Mouse (Mus musculus): Measurements from ENCODE around the gene Erc1. TPM values are rescaled to one million over a fixed set of nuclear protein-coding genes. Genes with fewer than 3 reads are reported as not detected.

Gene Erc1
- polyA plus RNA-seq, 1 experiment, result 8.0 TPM

DNA sequence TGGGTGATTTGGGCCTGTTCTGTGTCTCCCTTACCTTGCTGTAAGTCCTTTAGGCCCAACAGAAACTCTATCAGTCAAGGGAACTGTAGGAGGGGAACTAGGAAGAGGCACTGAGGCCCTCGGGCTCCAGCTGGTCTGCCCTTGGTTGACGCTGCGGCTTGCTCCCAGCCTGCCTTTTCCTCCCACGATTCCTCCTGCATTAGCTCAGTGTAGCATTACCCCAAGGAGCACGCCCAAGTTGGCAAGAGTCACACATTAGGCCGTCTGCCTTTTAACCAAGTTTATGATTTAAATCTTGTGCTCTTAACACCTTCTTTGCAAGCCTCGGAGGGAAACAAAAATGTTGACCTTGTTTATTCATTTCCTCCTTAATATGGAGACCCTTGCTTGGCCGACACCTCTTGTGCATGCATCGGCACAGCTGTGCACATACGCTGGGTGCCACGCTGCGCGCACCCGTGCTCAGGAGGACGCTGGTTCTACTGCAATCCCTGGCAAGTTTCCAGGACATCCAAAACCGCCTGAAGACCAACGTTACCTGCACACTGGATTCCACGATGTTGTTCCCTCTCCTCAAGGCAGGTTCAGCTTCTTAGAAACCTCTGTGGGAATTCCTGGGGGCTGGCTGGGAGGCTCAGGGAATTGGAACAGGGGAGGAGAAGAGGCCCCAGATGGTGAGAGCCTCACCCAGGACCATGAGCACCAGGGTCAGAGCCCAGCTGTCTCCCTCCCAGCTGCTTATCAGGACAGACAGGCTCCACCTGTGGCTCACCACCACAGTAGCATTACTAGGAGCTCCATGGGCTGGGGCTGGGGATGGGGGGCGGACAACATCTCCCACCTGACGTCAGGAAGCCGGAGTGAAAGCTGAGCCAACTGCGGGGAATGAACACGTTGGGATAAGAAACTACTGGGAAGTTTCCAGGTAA lies 282.3 kb downstream of the Erc1 start:
- no peaks in the 10 kb centered on the region for H3K36me3 ChIP-seq (ENCODE audit: control insufficient read depth, insufficient read depth, low read length)
- 45% methylated on average over 23 of the region's 23 CpGs for WGBS
- H3K4me1 ChIP-seq (ENCODE audit: control insufficient read depth, insufficient read depth, low read length), result no peaks in the 10 kb centered on the region
- no peak overlapping the region for H3K27ac ChIP-seq (ENCODE audit: insufficient read depth, low read depth, low read length)
- no peak overlapping the region for H3K4me3 ChIP-seq (ENCODE audit: insufficient read depth, low read depth, low read length)
- peak; percentile 44 for DNase-seq
- TF ChIP-seq POLR2A (IDR thresholded peaks at IDR 0.05; ENCODE audit: low read depth, low read length), result no peak
- TF ChIP-seq CTCF (conservative IDR thresholded peaks at IDR 0.05; ENCODE audit: insufficient read depth, insufficient read length, low read depth, low read length), result no peak
- H3K27me3 ChIP-seq (replicated peaks; ENCODE audit: control insufficient read depth, insufficient read depth, low read length), result no peaks in the 10 kb centered on the region

DNA sequence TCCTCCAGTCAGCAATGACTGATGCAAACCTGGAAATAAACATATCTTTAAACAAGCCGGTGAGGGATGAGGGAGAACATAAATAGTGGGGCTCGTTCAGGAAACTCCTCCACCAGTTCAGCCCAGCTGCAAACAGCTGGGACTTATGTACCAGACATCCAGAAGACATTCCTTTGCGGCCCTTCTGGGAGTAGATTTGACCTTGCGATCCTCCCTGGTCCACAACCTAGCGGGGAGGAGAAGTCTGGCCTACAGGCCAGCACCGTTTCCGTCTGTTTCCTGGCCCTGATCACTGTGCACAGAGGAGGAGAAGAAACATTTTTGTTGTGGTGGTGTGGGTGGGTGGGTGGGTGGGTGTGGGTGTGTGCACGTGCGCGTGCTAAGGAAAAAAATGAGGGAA lies 285.4 kb downstream of the Erc1 start:
- Histone ChIP-seq H3K4me1 (ENCODE audit: control insufficient read depth, insufficient read depth, low read length) (no peaks in the 10 kb centered on the region), H3K36me3 (ENCODE audit: control insufficient read depth, insufficient read depth, low read length) (no peaks in the 10 kb centered on the region), H3K27ac (ENCODE audit: insufficient read depth, low read depth, low read length) (no peak overlapping the region), H3K4me3 (ENCODE audit: insufficient read depth, low read depth, low read length) (no peak overlapping the region), H3K27me3 (replicated peaks; ENCODE audit: control insufficient read depth, insufficient read depth, low read length) (no peaks in the 10 kb centered on the region)
- 47% methylated on average over 10 of the region's 10 CpGs for WGBS
- no peak for TF ChIP-seq CTCF (conservative IDR thresholded peaks at IDR 0.05; ENCODE audit: insufficient read depth, insufficient read length, low read depth, low read length)
- no peak for TF ChIP-seq POLR2A (IDR thresholded peaks at IDR 0.05; ENCODE audit: low read depth, low read length)
- peak; percentile 17 for DNase-seq

DNA sequence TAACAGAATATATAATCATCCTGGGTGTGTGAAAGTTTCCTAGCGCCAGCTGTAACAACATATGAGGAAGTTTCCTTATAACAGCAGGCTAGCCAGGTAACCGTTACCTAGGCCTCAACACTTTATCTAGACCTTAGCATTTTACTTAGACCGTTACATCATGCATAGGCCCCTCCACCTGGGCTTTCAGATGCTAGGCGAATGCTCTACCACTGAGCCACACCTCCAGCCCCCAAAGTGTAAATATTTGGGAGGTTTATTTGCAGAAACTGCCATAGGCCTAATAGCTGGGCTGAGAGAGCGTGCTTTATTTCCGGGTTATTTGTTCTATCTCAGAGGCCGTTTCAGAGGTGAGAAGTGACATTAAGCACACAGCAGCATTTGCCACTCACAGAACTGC lies 289.1 kb downstream of the Erc1 start:
- Histone ChIP-seq H3K27ac (ENCODE audit: insufficient read depth, low read depth, low read length) (no peak overlapping the region), H3K27me3 (replicated peaks; ENCODE audit: control insufficient read depth, insufficient read depth, low read length) (no peaks in the 10 kb centered on the region), H3K4me1 (ENCODE audit: control insufficient read depth, insufficient read depth, low read length) (no peaks in the 10 kb centered on the region), H3K4me3 (ENCODE audit: insufficient read depth, low read depth, low read length) (no peak overlapping the region), H3K36me3 (ENCODE audit: control insufficient read depth, insufficient read depth, low read length) (no peaks in the 10 kb centered on the region)
- TF ChIP-seq CTCF (conservative IDR thresholded peaks at IDR 0.05; ENCODE audit: insufficient read depth, insufficient read length, low read depth, low read length) (no peak), POLR2A (IDR thresholded peaks at IDR 0.05; ENCODE audit: low read depth, low read length) (no peak)
- DNase-seq, result no peak
- WGBS, result 84% methylated on average over 7 of the region's 7 CpGs

DNA sequence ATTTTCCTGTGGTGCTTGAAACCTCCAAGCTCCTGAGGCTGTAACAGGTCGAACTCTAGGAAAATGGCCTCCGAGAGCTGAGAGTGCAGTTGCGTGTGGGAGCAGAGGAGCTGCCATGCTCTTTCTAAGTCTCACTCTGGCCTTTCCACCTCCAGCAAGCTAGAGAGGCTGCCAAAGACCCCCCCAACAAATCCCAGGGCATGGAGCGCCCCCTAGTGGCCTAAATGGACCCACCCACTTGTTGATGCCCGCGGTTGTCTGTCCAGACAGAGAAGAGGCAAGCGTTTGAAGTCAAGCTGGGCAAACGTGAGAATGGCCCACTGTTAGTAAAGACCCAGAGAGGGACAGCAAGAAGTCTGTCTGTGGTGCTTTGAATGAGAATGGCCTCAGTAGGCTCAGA lies 293.5 kb downstream of the Erc1 start:
- Histone ChIP-seq H3K4me3 (ENCODE audit: insufficient read depth, low read depth, low read length) (no peak overlapping the region), H3K27ac (ENCODE audit: insufficient read depth, low read depth, low read length) (no peak overlapping the region), H3K4me1 (ENCODE audit: control insufficient read depth, insufficient read depth, low read length) (no peaks in the 10 kb centered on the region), H3K27me3 (replicated peaks; ENCODE audit: control insufficient read depth, insufficient read depth, low read length) (no peaks in the 10 kb centered on the region), H3K36me3 (ENCODE audit: control insufficient read depth, insufficient read depth, low read length) (no peaks in the 10 kb centered on the region)
- no peak for TF ChIP-seq CTCF (conservative IDR thresholded peaks at IDR 0.05; ENCODE audit: insufficient read depth, insufficient read length, low read depth, low read length)
- TF ChIP-seq POLR2A (IDR thresholded peaks at IDR 0.05; ENCODE audit: low read depth, low read length), result no peak
- 80% methylated on average over 8 of the region's 8 CpGs for WGBS
- no peak for DNase-seq

DNA sequence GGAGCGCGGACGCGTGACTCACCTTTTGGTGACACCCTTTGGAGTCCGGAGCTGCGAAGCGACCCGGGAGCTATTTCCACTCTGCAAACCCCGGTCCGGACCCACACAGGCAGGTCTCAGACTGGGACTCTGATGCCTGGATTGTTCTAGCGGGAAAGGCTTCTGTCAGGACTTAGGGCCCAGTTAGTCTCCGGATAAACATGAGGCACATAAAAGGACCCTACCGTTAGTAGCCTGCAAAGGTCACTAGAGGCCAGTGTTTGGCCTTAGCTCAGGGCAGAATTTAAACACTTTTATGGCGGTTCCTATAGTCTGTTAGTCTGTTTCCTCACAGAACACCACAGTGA lies 303.5 kb downstream of the Erc1 start:
- Histone ChIP-seq H3K27ac (ENCODE audit: insufficient read depth, low read depth, low read length) (no peak overlapping the region), H3K27me3 (replicated peaks; ENCODE audit: control insufficient read depth, insufficient read depth, low read length) (no peaks in the 10 kb centered on the region), H3K36me3 (ENCODE audit: control insufficient read depth, insufficient read depth, low read length) (no peaks in the 10 kb centered on the region), H3K4me1 (ENCODE audit: control insufficient read depth, insufficient read depth, low read length) (no peaks in the 10 kb centered on the region), H3K4me3 (ENCODE audit: insufficient read depth, low read depth, low read length) (peak overlapping the region; percentile 56)
- WGBS, result 7% methylated on average over 14 of the region's 14 CpGs
- no peak for TF ChIP-seq CTCF (conservative IDR thresholded peaks at IDR 0.05; ENCODE audit: insufficient read depth, insufficient read length, low read depth, low read length)
- TF ChIP-seq POLR2A (IDR thresholded peaks at IDR 0.05; ENCODE audit: low read depth, low read length), result no peak
- no peak for DNase-seq

DNA sequence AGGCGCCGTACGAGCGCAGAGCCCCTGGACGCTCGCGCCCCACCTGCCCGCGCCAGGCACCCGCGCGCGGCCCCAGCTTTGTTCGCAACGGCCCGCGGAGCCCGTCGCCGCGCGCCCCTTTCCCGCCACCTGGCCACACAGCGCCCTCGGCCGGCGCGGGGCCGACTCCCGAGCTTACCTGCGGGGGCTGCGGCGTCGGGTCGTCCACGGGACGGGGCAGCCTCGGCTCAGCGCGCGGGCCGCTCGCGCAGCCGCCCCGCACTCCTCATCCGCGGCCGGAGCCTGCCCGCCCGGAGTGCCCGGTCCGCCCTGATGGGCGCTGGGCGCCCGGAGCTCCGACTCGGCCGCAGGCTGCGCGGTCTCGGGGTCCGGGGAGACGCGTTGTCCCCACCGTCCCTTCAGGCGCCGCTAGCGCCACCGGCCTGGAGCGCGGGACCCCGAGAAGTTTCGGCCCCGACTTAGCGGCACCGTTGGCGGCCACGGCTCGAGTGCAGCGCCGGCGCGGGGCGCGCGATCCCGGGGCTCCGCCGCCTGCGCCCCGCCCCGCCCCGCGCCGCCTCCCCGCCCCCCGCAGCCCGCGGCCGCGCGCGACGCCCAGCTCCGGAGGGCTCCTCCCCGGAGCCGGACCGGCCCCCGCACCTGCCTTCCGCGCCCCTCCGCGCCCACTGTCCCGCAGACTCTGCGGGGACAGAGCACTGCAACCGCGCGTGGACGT lies 304.0 kb downstream of the Erc1 start, which contains the start of gene Wnt5b:
Gene Wnt5b, minus strand, starts transcription at position 545 of the 715 bp plus-strand sequence.
- Histone ChIP-seq H3K36me3 (ENCODE audit: control insufficient read depth, insufficient read depth, low read length) (no peaks in the 10 kb centered on the region), H3K27ac (ENCODE audit: insufficient read depth, low read depth, low read length) (no peak within 1 kb of the TSS), H3K27me3 (replicated peaks; ENCODE audit: control insufficient read depth, insufficient read depth, low read length) (no peaks in the 10 kb centered on the region), H3K4me1 (ENCODE audit: control insufficient read depth, insufficient read depth, low read length) (no peaks in the 10 kb centered on the region), H3K4me3 (ENCODE audit: insufficient read depth, low read depth, low read length) (peak within 1 kb of the TSS; percentile 56)
- under 1% methylated on average over 111 of the region's 120 CpGs for WGBS
- peak; percentile 4 for DNase-seq
- no peak for TF ChIP-seq POLR2A (IDR thresholded peaks at IDR 0.05; ENCODE audit: low read depth, low read length)
- no peak for TF ChIP-seq CTCF (conservative IDR thresholded peaks at IDR 0.05; ENCODE audit: insufficient read depth, insufficient read length, low read depth, low read length)

DNA sequence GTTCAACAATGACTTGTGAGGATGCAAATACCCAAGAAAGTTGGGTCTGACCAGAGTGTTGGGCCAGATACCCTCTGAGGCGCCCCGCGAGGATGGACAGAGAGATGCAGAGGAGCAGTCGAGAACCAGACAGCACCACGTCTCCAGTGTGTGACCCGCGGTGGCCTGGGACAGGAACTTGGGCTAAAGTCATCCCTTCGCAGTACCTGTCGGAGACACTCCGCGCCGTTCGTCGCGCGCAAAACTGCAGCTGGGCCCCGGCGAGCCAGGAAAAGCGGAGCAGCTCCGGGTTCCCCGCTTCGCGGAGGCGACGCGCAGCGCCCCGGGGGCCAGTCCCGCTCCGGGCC lies 304.5 kb downstream of the Erc1 start:
- H3K27me3 ChIP-seq (replicated peaks; ENCODE audit: control insufficient read depth, insufficient read depth, low read length), result no peaks in the 10 kb centered on the region
- TF ChIP-seq POLR2A (IDR thresholded peaks at IDR 0.05; ENCODE audit: low read depth, low read length), result no peak
- TF ChIP-seq CTCF (conservative IDR thresholded peaks at IDR 0.05; ENCODE audit: insufficient read depth, insufficient read length, low read depth, low read length), result no peak
- no peak overlapping the region for H3K27ac ChIP-seq (ENCODE audit: insufficient read depth, low read depth, low read length)
- no peaks in the 10 kb centered on the region for H3K4me1 ChIP-seq (ENCODE audit: control insufficient read depth, insufficient read depth, low read length)
- peak overlapping the region; percentile 56 for H3K4me3 ChIP-seq (ENCODE audit: insufficient read depth, low read depth, low read length)
- WGBS, result 3% methylated on average over 30 of the region's 30 CpGs
- no peak for DNase-seq
- no peaks in the 10 kb centered on the region for H3K36me3 ChIP-seq (ENCODE audit: control insufficient read depth, insufficient read depth, low read length)
